Mouse (Mus musculus): ENCODE data around the gene Stxbp5l. TPM values are rescaled to one million over a fixed set of nuclear protein-coding genes. Genes with fewer than 3 reads are reported as not detected.

Gene Stxbp5l
- 0.07 TPM in 1 of 2 replicates, not detected in the other for polyA plus RNA-seq (2012; rRNA removed)

DNA sequence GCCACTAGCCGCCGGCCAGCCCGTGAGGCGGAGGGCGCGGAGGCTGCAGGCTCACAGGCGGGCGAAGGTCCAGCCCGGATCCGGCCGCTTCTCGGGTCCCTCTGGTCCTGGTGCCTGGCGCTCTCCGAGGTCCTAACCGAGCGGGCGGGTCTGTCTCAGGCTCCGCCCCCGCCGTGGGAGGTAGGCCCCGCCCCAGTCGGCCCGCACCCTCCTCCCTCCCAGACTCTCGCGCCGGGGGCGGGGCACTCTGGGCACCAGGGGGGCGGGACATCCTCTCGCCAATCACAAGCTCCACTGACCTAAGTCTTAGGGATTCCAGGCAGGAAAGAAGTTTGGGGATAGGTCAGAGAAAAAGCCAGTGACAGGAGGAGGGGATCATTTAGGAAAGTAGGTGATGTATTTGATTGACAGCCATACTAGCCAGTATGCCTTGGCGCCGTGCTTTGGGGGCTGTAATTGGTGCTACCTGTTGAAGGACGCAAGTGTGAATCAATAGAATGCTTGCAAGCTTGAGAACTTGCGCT lies at the start of gene Stxbp5l:
Gene Stxbp5l (minus strand): TSS at position 142 of the 524 bp plus-strand sequence.

Other genes starting within 250 kb of the Stxbp5l start
- gene Gtf2e1, start 154.8 kb upstream of the Stxbp5l start, polyA plus RNA-seq (2012; rRNA removed) = 6.3 and 6.6 TPM in 2 replicates
- gene Rabl3, start 154.9 kb upstream of the Stxbp5l start, polyA plus RNA-seq (2012; rRNA removed) = 1.2 and 1.7 TPM in 2 replicates
- 0.31 TPM in 1 of 2 replicates, not detected in the other for gene Hgd, start 195.2 kb upstream of the Stxbp5l start, polyA plus RNA-seq (2012; rRNA removed)